Mouse (Mus musculus) embryo, embryonic 11 days (tissue): ENCODE measurements around the gene Ccdc167.
"Not testable (repeated sequence)": the region's sequence is repeated elsewhere in the genome, so short reads cannot be mapped to it uniquely, and the experiment has no call there.

ENCODE experiments used
- DNase-seq: peaks from one replicate; pipeline ENCODE4 v3.0.0-alpha.2; 2015

The Ccdc167 gene

GRCm38 (mm10) chr17:29719628-29720575 lies 3.1 kb upstream of the Ccdc167 start:
- DNase-seq = no peak

GRCm38 (mm10) chr17:29718660-29719059 lies 1.8 kb upstream of the Ccdc167 start:
- DNase-seq = no peak

- not testable (repeated sequence) for DNase-seq
These were observed 3.1 kb downstream of the Ccdc167 start for GRCm38 (mm10) chr17:29713734-29714133.

GRCm38 (mm10) chr17:29712565-29712964 lies 4.3 kb downstream of the Ccdc167 start:
- no peak for DNase-seq

DNA sequence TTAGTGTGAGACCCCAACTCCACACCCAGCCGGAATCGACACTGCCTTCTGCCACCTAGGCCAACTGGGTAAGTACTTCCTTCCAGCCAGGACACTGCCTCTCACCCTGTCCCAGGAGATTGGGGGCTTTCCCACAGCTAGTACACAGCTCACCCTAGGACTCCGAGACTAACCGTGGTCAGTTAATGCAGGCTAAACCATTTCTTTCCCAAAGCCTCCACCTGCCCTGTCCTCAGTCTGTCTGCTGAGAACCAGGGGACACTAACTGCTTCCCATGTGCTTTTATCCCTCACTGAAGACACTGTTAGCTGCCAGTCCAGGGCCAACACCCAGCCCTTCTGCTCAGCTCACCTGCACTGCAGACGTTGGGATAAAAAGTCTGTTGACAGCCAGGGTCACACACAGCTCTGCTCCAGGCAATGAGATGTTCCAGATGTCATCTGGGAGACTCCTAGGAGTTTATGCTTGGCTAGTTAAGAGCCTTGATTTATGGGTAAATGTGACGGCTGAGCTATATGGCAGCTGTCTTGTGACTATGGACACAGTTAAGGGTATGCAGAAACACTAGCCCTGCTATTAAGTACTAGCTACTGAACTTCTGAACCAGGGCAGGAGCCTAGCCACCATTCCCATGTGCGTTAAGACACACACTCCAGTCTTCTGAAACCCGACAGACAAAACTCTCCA lies 5.0 kb downstream of the Ccdc167 start:
- DNase-seq = no peak

GRCm38 (mm10) chr17:29711076-29711744 lies 5.6 kb downstream of the Ccdc167 start:
- no peak for DNase-seq

GRCm38 (mm10) chr17:29710562-29711044 lies 6.2 kb downstream of the Ccdc167 start:
- DNase-seq = no peak

DNA sequence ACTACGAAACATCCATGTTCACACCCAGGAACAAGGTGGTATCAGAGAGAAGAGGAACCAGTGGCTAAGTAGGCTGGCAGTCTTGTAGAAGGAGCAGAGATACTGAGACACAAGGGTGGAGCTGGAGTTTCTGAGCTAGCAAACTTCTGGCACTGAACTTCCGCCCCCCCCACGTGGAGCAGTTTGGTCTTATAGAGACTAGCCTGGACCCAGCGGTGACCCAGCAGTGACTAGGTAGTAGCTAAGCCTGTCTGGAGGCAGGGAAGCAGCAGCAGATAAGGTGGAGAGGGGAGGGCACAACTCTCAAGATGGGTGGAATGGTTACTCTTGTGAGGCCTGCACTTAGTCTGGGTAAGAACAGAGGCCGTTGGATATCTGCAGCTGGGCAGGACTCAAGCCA lies 8.1 kb downstream of the Ccdc167 start:
- no peak for DNase-seq

GRCm38 (mm10) chr17:29706981-29707545 lies 9.8 kb downstream of the Ccdc167 start:
- DNase-seq = no peak

- no peak for DNase-seq
These were observed 11.0 kb downstream of the Ccdc167 start for GRCm38 (mm10) chr17:29705881-29706280.

DNA sequence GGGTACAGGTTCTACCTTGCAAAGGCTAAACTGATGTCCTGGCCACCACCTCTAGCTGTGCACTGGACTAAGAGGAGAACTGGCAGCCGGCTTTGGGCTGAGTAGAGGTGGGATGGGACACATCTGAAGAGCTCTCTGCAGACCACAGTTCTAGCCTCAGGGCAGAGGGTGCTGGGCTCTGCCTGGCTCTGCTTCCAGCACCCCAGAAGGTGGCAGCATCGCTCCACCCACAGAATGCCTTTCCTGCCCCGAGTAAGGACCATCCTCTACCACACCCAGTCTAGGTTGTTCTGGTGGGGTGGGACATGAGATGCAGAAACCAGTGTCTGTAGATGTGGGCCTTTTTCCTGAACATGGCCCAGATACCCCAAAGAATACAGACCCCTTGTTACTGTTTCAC lies 12.1 kb downstream of the Ccdc167 start:
- DNase-seq = peak; percentile 62

- no peak for DNase-seq
These were observed 13.7 kb downstream of the Ccdc167 start for GRCm38 (mm10) chr17:29702938-29703710.

- no peak for DNase-seq
These were observed 16.3 kb downstream of the Ccdc167 start for GRCm38 (mm10) chr17:29700573-29700972.

DNA sequence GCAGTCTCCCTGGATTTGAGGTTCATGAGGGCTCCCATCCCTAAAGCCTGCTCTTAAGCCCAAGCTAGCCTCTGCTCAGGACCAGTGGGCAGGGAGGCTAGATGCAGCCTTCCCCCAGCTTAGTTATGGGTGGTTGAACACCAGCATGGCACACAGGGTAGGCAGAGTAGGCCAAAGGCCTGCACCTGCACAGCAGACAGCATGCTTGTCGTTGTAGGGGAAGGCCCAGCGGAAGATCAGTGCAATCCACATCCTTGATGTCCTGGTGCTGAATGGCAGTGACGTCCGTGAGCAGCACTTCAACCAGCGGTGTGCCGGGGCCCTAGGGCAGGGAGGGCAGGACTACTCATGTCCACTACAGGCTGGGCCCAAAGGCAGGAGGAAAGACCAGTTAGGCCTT lies 18.4 kb downstream of the Ccdc167 start:
- DNase-seq = no peak

- no peak for DNase-seq
These were observed 19.9 kb downstream of the Ccdc167 start for GRCm38 (mm10) chr17:29696940-29697339.

- DNase-seq = no peak
These were observed 22.3 kb downstream of the Ccdc167 start for GRCm38 (mm10) chr17:29694516-29694915.

- DNase-seq = no peak
These were observed 23.3 kb downstream of the Ccdc167 start for GRCm38 (mm10) chr17:29693571-29693970.

DNA sequence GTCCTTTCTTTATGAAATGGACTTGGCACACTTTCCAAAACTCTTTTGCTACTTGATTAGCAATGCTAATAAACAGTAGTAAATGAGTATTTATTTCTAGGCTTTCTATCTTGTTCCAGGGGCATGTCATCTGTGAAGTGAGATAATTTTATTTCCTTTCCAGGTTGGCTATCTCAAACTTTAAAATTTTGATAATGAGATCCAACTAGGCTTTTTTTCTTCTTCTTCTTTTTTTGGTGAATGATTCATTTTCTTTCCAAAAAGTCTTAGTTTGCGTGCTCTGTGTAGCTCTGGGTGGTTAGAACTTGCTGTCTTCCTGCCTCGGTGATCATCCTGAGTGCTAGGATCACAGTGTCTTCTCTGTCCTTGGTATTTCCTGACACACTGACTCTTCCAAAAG lies 24.0 kb downstream of the Ccdc167 start:
- no peak for DNase-seq

DNA sequence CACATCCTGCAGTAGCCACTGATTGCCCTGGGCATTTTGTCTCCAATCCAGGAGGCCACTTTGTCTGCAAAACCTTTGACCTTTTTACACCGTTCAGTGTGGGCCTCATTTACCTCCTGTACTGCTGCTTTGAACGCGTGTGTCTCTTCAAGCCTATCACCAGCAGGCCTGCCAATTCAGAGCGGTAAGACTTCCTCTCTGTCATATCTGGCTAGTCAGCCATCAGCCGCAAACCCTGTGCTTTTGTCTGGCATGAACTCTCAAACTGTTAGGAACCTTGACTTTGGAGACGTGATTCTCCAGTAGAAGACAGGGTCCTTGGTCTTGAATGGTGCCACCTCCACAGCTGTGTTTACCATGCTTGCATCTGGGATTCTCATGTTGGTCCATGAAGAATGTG lies 26.6 kb downstream of the Ccdc167 start:
- no peak for DNase-seq

DNA sequence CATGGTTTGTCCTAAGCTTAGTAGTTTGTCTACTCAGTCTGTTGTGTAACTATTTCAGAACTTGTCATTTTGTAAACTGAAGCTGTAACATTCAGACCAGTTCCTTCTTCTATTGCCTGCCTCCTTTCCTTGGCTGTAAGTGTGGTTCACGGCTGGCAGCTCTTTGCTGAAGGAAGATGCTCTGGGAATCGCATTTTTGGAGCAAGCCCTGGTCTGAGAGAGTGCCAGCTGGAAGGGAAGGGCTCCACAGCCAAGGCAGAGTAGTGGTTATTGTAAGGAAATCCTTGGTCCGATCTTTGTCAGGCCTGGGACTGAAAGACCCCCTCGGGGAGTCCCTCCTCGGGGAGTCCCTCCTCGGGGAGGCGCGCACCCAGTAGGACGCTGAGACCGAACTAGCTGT lies 28.2 kb downstream of the Ccdc167 start:
- no peak for DNase-seq

DNA sequence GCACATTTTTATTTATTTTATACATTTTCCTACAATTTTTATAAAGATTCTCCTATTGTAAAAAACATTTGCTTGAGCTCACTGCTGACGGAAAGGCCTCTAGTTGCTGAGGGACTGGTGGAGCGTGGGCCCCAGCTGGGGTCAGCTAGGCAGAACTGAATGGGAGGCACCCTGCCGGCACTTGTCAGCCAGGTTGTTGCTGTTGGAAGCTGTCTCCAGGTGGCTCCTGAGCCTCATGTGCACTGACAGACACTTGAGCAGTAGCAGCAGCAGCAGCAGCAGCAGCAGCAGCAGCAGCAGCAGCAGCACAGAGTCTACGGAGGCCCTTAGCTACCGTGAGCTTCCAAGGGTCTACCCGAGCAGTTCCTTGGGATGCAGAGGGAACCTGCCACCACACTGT lies 29.5 kb downstream of the Ccdc167 start:
- no peak for DNase-seq

GRCm38 (mm10) chr17:29686771-29687170 lies 30.1 kb downstream of the Ccdc167 start:
- DNase-seq = no peak
